Mouse (Mus musculus) C2C12 (cell line): ENCODE data around the gene Skiv2l.

Experiments
- CEBPB ChIP-seq: IDR thresholded peaks from one replicate; pipeline ENCODE4 v1.6.1; 2011; ENCODE audit warnings: low read depth, mild to moderate bottlenecking, control low read depth, moderate library complexity
- CTCF ChIP-seq: IDR thresholded peaks from one replicate; pipeline ENCODE4 v1.5.1; 2011; ENCODE audit not compliant: control insufficient read depth, insufficient read depth, insufficient read length
- MAX ChIP-seq: IDR thresholded peaks from one replicate; pipeline ENCODE4 v1.6.1; 2011; ENCODE audit warnings: mild to moderate bottlenecking, control low read depth
- MYOD1 ChIP-seq: IDR thresholded peaks from one replicate; pipeline ENCODE4 v1.6.1; 2011; ENCODE audit warnings: low read depth; ENCODE audit not compliant: control insufficient read depth, insufficient read length
- MYOG ChIP-seq: IDR thresholded peaks from one replicate; pipeline ENCODE4 v1.6.1; 2011; ENCODE audit not compliant: control insufficient read depth, insufficient read length; ENCODE audit errors: extremely low read depth
- USF1 ChIP-seq: IDR thresholded peaks from one replicate; pipeline ENCODE4 v1.6.1; 2011; ENCODE audit warnings: low read depth, mild to moderate bottlenecking, control low read depth, moderate library complexity

- TF ChIP-seq CTCF (no peak), MYOG (no peak), MYOD1 (no peak), CEBPB (no peak), USF1 (no peak), MAX (no peak)
These were observed 29.4 kb upstream of the Skiv2l start, which contains the start of gene Zbtb12 for GRCm38 (mm10) chr17:34879336-34879879.
